8 mouse cellular contexts compared by ENCODE assay signal in genomic region chr17:32235534-32236191, GRCm38 (mm10). TPM values are rescaled to one million over a fixed set of nuclear protein-coding genes. Genes with fewer than 3 reads are reported as not detected.
DNase-seq lines count a peak whose midpoint lies in the region; ATAC-seq and TF ChIP-seq lines count a peak whose summit lies in the region.

No protein-coding gene starts in this region.

- ATAC-seq in forebrain, embryonic 16.5 days: peak; percentile 88
- ATAC-seq in megakaryocyte progenitor cell, adult 5-6 weeks (replicated peaks; ENCODE audit: poor library complexity): no peak

- peak; percentile 24 for DNase-seq in ovary, postnatal 10 days (ENCODE audit: low spot score)
- DNase-seq in ovary, adult 18-20 months (ENCODE audit: low spot score): no peak
- DNase-seq in heart, postnatal 14 days: peak; percentile 71 to 84
- peak; percentile 53 to 66 for DNase-seq in layer of hippocampus, adult 2 months (ENCODE audit: low spot score in 2 of 2)
- DNase-seq in lung, postnatal 25 days (ENCODE audit: low spot score): peak; percentile 30
- DNase-seq in right cerebral cortex, postnatal 4 days: peak; percentile 69

- no peak overlapping the region for H3K4me3 ChIP-seq in forebrain, embryonic 16.5 days (replicated peaks; ENCODE audit: low read length)
- no peak overlapping the region for H3K4me3 ChIP-seq in layer of hippocampus, adult 2 months

- intact Hi-C loops in heart, postnatal 14 days (cut with DNase I): loop anchor here (5.0 to 10.0 kb wide), 2 partner anchors 47 to 1539 kb away; partner anchors contain the start of gene Brd4

- no peak overlapping the region; the same call in 1 of the 2 replicates for H3K4me2 ChIP-seq in forebrain, embryonic 16.5 days (ENCODE audit: low read length)

- no peaks in the 10 kb centered on the region for H3K9me3 ChIP-seq in forebrain, embryonic 16.5 days (ENCODE audit: control insufficient read depth, low read length)

- no peaks in the 10 kb centered on the region for H3K36me3 ChIP-seq in forebrain, embryonic 16.5 days (ENCODE audit: control insufficient read depth, insufficient read depth)

- H3K9ac ChIP-seq in forebrain, embryonic 16.5 days (replicated peaks; ENCODE audit: low read depth, low read length): no peak overlapping the region

- WGBS in forebrain, embryonic 16.5 days: 29% methylated on average over 5 of the region's 5 CpGs

- H3K27me3 ChIP-seq in forebrain, embryonic 16.5 days (replicated peaks; ENCODE audit: control insufficient read depth, insufficient read depth, low read length): no peaks in the 10 kb centered on the region

- peaks cover 31% of the 10 kb centered on the region for H3K4me1 ChIP-seq in forebrain, embryonic 16.5 days (replicated peaks; ENCODE audit: control insufficient read depth, insufficient read depth, low read length)

- no peak for TF ChIP-seq CTCF in layer of hippocampus, adult 2 months (conservative IDR thresholded peaks at IDR 0.05)

- peak overlapping the region; percentile 79 for H3K27ac ChIP-seq in forebrain, embryonic 16.5 days (ENCODE audit: low read length)
- peak overlapping the region; percentile 55; the same call in 1 of the 2 replicates for H3K27ac ChIP-seq in layer of hippocampus, adult 2 months

RNA-seq across cellular contexts. Expression of gene Ephx3, which starts 46.3 kb away (rescaled TPM):
- polyA plus RNA-seq in forebrain, embryonic 16.5 days (2015; fragmentation: Nextera tagmentation; extraction: Ambion mirVana): 0.20 TPM in 1 of 2 replicates, not detected in the other
- under 1 TPM; 0.88 to 0.95 TPM for total RNA-seq in heart, postnatal 14 days (2021)
- under 1 TPM; 0.42 to 0.44 TPM for total RNA-seq in layer of hippocampus, adult 2 months (2021)
- total RNA-seq in megakaryocyte progenitor cell, adult 5-6 weeks (2015): 0.20 TPM in 1 of 2 replicates, not detected in the other
- not detected in 2 replicates for total RNA-seq in megakaryocyte progenitor cell, adult 5-6 weeks (2017)

RNA-seq across cellular contexts. Expression of gene Brd4, which starts 48.9 kb away (rescaled TPM):
- 82.2 and 83.8 TPM in 2 replicates for polyA plus RNA-seq in forebrain, embryonic 16.5 days (2015; fragmentation: Nextera tagmentation; extraction: Ambion mirVana)
- 10 to 100 TPM; 64.0 to 67.4 TPM for total RNA-seq in heart, postnatal 14 days (2021)
- 100 to 1,000 TPM; 103 to 121 TPM for total RNA-seq in layer of hippocampus, adult 2 months (2021)
- total RNA-seq in megakaryocyte progenitor cell, adult 5-6 weeks (2015): 99.3 and 115 TPM in 2 replicates
- total RNA-seq in megakaryocyte progenitor cell, adult 5-6 weeks (2017): 10.5 and 16.2 TPM in 2 replicates
